Mouse (Mus musculus) heart, adult 2 months (tissue): ENCODE results near the gene Cacna1c. TPM values are rescaled to one million over a fixed set of nuclear protein-coding genes. Genes with fewer than 3 reads are reported as not detected.
A peak's percentile ranks its signal among the peaks of the same experiment; 100 is the strongest.

Experiments used
- DNase-seq, 2 experiments: peaks; one replicate each; pipeline ENCODE4 v3.0.0; 2021
- H3K27ac ChIP-seq: fragments of 200-600 bp; 2 replicates; pipeline ENCODE4 v1.8.1; 2022
- H3K27me3 ChIP-seq: fragments of 200-500 bp; 2 replicates; pipeline ENCODE4 v1.6.1; 2012; ENCODE audit warnings: mild to moderate bottlenecking, low read length, inconsistent platforms, mixed read lengths; ENCODE audit not compliant: control insufficient read depth, insufficient read depth
- H3K36me3 ChIP-seq: fragments of 200-500 bp; 2 replicates; pipeline ENCODE4 v1.6.1; 2012; ENCODE audit warnings: low read length, inconsistent platforms; ENCODE audit not compliant: control insufficient read depth, insufficient read depth
- H3K4me1 ChIP-seq: fragments of 200-500 bp; 2 replicates; pipeline ENCODE4 v1.6.1; 2011; ENCODE audit warnings: low read length; ENCODE audit not compliant: control insufficient read depth, insufficient read depth
- H3K4me3 ChIP-seq: fragments of 200-600 bp; 2 replicates; pipeline ENCODE4 v1.8.1; 2022
- H3K79me2 ChIP-seq: fragments of 200-500 bp; replicated peaks from 2 replicates; pipeline ENCODE4 v1.6.1; 2012; ENCODE audit warnings: mild to moderate bottlenecking, inconsistent platforms, low read length, moderate library complexity, mixed read lengths; ENCODE audit not compliant: control insufficient read depth, insufficient read depth
- H3K9ac ChIP-seq: fragments of 200-500 bp; 2 replicates; pipeline ENCODE4 v1.6.1; 2012; ENCODE audit warnings: low read depth, mild to moderate bottlenecking, control low read depth, inconsistent platforms, low read length, mixed read lengths
- CTCF ChIP-seq: fragments of 200-600 bp; IDR thresholded peaks from 2 replicates; pipeline ENCODE4 v1.8.1; 2022; ENCODE audit warnings: antibody characterized with exemption, mild to moderate bottlenecking, moderate library complexity
- EP300 ChIP-seq: fragments of 200-500 bp; IDR thresholded peaks from 2 replicates; pipeline ENCODE4 v1.6.1; 2011; ENCODE audit warnings: low read depth, low read length, control low read depth; ENCODE audit not compliant: insufficient read depth
- POLR2A ChIP-seq: fragments of 200-500 bp; IDR thresholded peaks from 2 replicates; pipeline ENCODE4 v1.6.1; 2011; ENCODE audit warnings: mild to moderate bottlenecking, low read depth, low read length, control low read depth; ENCODE audit not compliant: insufficient read depth
- WGBS: fragments of 180-500 bp; shearing (Covaris S2); methylation state at CpG from one replicate; pipeline ENCODE4 v1.1.7; 2018; 5-methylcytosine and 5-hydroxymethylcytosine counted together
- intact Hi-C: fragments of 180-260 bp; cut with DNase I; formaldehyde crosslinking; loops from one replicate; pipeline ENCODE4 v1.15.1; 2025
- polyA plus RNA-seq: library from polyadenylated mRNA; depleted of rRNA; stranded (reverse); fragments of >200 nt; gene quantifications from 2 replicates; pipeline ENCODE4 v1.2.3, GENCODE M21; 2012
- total RNA-seq, 2 experiments: library from RNA; stranded (reverse); gene quantifications; 2 replicates each; pipeline ENCODE4 v1.2.3; 2021

Cacna1c gene
- total and polyA plus RNA-seq, 3 experiments: 56.8 to 228 (median 194) TPM

- Histone ChIP-seq H3K9ac (no peak overlapping the region), H3K4me3 (no peak overlapping the region), H3K79me2 (no peaks in the 10 kb centered on the region), H3K27ac (no peak overlapping the region), H3K36me3 (no peaks in the 10 kb centered on the region), H3K4me1 (no peaks in the 10 kb centered on the region), H3K27me3 (no peaks in the 10 kb centered on the region)
- TF ChIP-seq CTCF: no peak
- TF ChIP-seq EP300: no peak
- no peak for TF ChIP-seq POLR2A
- intact Hi-C loops: no loop called here
- WGBS: 75% methylated on average over 12 of the region's 12 CpGs
- no peak for DNase-seq
Measured at GRCm38 (mm10) chr6:119225226-119225625, 29.0 kb upstream of the Cacna1c start.

- Histone ChIP-seq H3K9ac (no peak overlapping the region), H3K4me1 (no peaks in the 10 kb centered on the region), H3K79me2 (no peaks in the 10 kb centered on the region), H3K36me3 (no peaks in the 10 kb centered on the region), H3K27me3 (no peaks in the 10 kb centered on the region), H3K4me3 (no peak overlapping the region), H3K27ac (no peak overlapping the region)
- no peak for DNase-seq
- TF ChIP-seq POLR2A: no peak
- TF ChIP-seq EP300: no peak
- no peak for TF ChIP-seq CTCF
- intact Hi-C loops: no loop called here
- WGBS: 76% methylated on average over 13 of the region's 13 CpGs
Measured at GRCm38 (mm10) chr6:119224451-119225195, 28.4 kb upstream of the Cacna1c start.

- Histone ChIP-seq H3K36me3 (no peaks in the 10 kb centered on the region), H3K4me1 (no peaks in the 10 kb centered on the region), H3K4me3 (no peak overlapping the region), H3K9ac (no peak overlapping the region), H3K27ac (no peak overlapping the region), H3K27me3 (no peaks in the 10 kb centered on the region), H3K79me2 (no peaks in the 10 kb centered on the region)
- intact Hi-C loops: loop anchor here (1.0 kb wide), 3 partner anchors 128 to 224 kb away; no protein-coding TSS in a partner anchor
- WGBS: 43% methylated on average over 10 of the region's 10 CpGs
- TF ChIP-seq CTCF (peak; percentile 99; the same call in 1 of the 2 replicates), POLR2A (no peak), EP300 (peak; percentile 86; the same call in 1 of the 2 replicates)
- peak in 1 of 2 experiments; percentile 44 for DNase-seq
Measured at GRCm38 (mm10) chr6:119220297-119220696, 24.1 kb upstream of the Cacna1c start.

- peak in 1 of 2 experiments; percentile 14 for DNase-seq
- no peak overlapping the region for H3K4me3 ChIP-seq
- no peak overlapping the region for H3K9ac ChIP-seq
- intact Hi-C loops: no loop called here
- TF ChIP-seq POLR2A: no peak
- TF ChIP-seq CTCF: no peak
- no peak for TF ChIP-seq EP300
- H3K36me3 ChIP-seq: no peaks in the 10 kb centered on the region
- no peaks in the 10 kb centered on the region for H3K79me2 ChIP-seq
- no peaks in the 10 kb centered on the region for H3K27me3 ChIP-seq
- 85% methylated on average over 15 of the region's 15 CpGs for WGBS
- no peaks in the 10 kb centered on the region for H3K4me1 ChIP-seq
- H3K27ac ChIP-seq: no peak overlapping the region
Measured at GRCm38 (mm10) chr6:119219237-119219870, 23.1 kb upstream of the Cacna1c start.

GRCm38 (mm10) chr6:119218591-119218990 lies 22.4 kb upstream of the Cacna1c start:
- no peak for TF ChIP-seq CTCF
- no peak for TF ChIP-seq POLR2A
- no peak for TF ChIP-seq EP300
- DNase-seq: peak in 1 of 2 experiments; percentile 6
- no peaks in the 10 kb centered on the region for H3K4me1 ChIP-seq
- no peaks in the 10 kb centered on the region for H3K79me2 ChIP-seq
- no peak overlapping the region for H3K27ac ChIP-seq
- H3K36me3 ChIP-seq: no peaks in the 10 kb centered on the region
- no peaks in the 10 kb centered on the region for H3K27me3 ChIP-seq
- H3K9ac ChIP-seq: no peak overlapping the region
- no peak overlapping the region for H3K4me3 ChIP-seq
- intact Hi-C loops: no loop called here
- WGBS: 92% methylated on average over 5 of the region's 5 CpGs

GRCm38 (mm10) chr6:119217661-119218060 lies 21.4 kb upstream of the Cacna1c start:
- 65% methylated on average over 4 of the region's 4 CpGs for WGBS
- Histone ChIP-seq H3K4me3 (no peak overlapping the region), H3K36me3 (no peaks in the 10 kb centered on the region), H3K4me1 (no peaks in the 10 kb centered on the region), H3K9ac (no peak overlapping the region), H3K27me3 (no peaks in the 10 kb centered on the region), H3K27ac (no peak overlapping the region), H3K79me2 (no peaks in the 10 kb centered on the region)
- DNase-seq: peak in 1 of 2 experiments; percentile 15
- intact Hi-C loops: no loop called here
- no peak for TF ChIP-seq POLR2A
- TF ChIP-seq CTCF: no peak
- no peak for TF ChIP-seq EP300
